Mouse (Mus musculus): Measurements from ENCODE around the gene Gm11559. TPM values are rescaled to one million over a fixed set of nuclear protein-coding genes. Genes with fewer than 3 reads are reported as not detected.
"Not testable (repeated sequence)": the region's sequence is repeated elsewhere in the genome, so short reads cannot be mapped to it uniquely, and the experiment has no call there.

The Gm11559 gene
- polyA plus RNA-seq, 1 experiment from 2014 or later, result not detected

GRCm38 (mm10) chr11:99857617-99858016, 6.7 kb upstream of the Gm11559 start, which contains the start of gene Gm11568:
Gene Gm11568, plus strand, starts transcription at chr11:99857917.
- no peak for ATAC-seq
- Histone ChIP-seq H3K36me3 (ENCODE audit: control insufficient read depth, insufficient read depth) (no peaks in the 10 kb centered on the region), H3K4me3 (ENCODE audit: low read depth, low read length) (no peak within 1 kb of the TSS), H3K9ac (ENCODE audit: low read depth, low read length) (no peak within 1 kb of the TSS), H3K4me1 (replicated peaks; ENCODE audit: control insufficient read depth, insufficient read depth, low read length) (no peaks in the 10 kb centered on the region), H3K27me3 (replicated peaks; ENCODE audit: control insufficient read depth, insufficient read depth, low read length) (no peaks in the 10 kb centered on the region), H3K27ac (ENCODE audit: low read depth, low read length) (no peak within 1 kb of the TSS), H3K9me3 (ENCODE audit: control insufficient read depth) (no peaks in the 10 kb centered on the region), H3K4me2 (replicated peaks; ENCODE audit: low read depth) (no peak within 1 kb of the TSS)
- no peak for TF ChIP-seq CTCF (IDR thresholded peaks at IDR 0.05; ENCODE audit: low read depth)
- WGBS, result 86% methylated on average over 2 of the region's 2 CpGs

- Histone ChIP-seq H3K9me3 (ENCODE audit: control insufficient read depth) (no peaks in the 10 kb centered on the region), H3K27me3 (replicated peaks; ENCODE audit: control insufficient read depth, insufficient read depth, low read length) (no peaks in the 10 kb centered on the region), H3K36me3 (ENCODE audit: control insufficient read depth, insufficient read depth) (no peaks in the 10 kb centered on the region), H3K27ac (ENCODE audit: low read depth, low read length) (no peak overlapping the region), H3K4me2 (replicated peaks; ENCODE audit: low read depth) (no peak overlapping the region), H3K4me1 (replicated peaks; ENCODE audit: control insufficient read depth, insufficient read depth, low read length) (no peaks in the 10 kb centered on the region), H3K9ac (ENCODE audit: low read depth, low read length) (no peak overlapping the region), H3K4me3 (ENCODE audit: low read depth, low read length) (no peak overlapping the region)
- WGBS, result 61% methylated on average over 2 of the region's 2 CpGs
- no peak for ATAC-seq
- TF ChIP-seq CTCF (IDR thresholded peaks at IDR 0.05; ENCODE audit: low read depth), result no peak
Observed at GRCm38 (mm10) chr11:99858761-99859160, 5.5 kb upstream of the Gm11559 start.

GRCm38 (mm10) chr11:99873089-99873488, 8.8 kb downstream of the Gm11559 start, which contains the start of gene Krtap9-1:
Gene Krtap9-1, plus strand, starts transcription at chr11:99873389.
- H3K4me1 ChIP-seq (replicated peaks; ENCODE audit: control insufficient read depth, insufficient read depth, low read length); H3K4me3 ChIP-seq (ENCODE audit: low read depth, low read length); H3K9me3 ChIP-seq (ENCODE audit: control insufficient read depth); H3K36me3 ChIP-seq (ENCODE audit: control insufficient read depth, insufficient read depth); H3K27ac ChIP-seq (ENCODE audit: low read depth, low read length); H3K4me2 ChIP-seq (replicated peaks; ENCODE audit: low read depth); H3K27me3 ChIP-seq (replicated peaks; ENCODE audit: control insufficient read depth, insufficient read depth, low read length); H3K9ac ChIP-seq (ENCODE audit: low read depth, low read length); ATAC-seq: not testable (repeated sequence)
- WGBS, result 80% methylated on average over 1 of the region's 1 CpGs

GRCm38 (mm10) chr11:99878887-99879286, 14.6 kb downstream of the Gm11559 start, which contains the start of gene Gm11567:
Gene Gm11567, plus strand, starts transcription at chr11:99879187.
- H3K27ac ChIP-seq (ENCODE audit: low read depth, low read length); H3K27me3 ChIP-seq (replicated peaks; ENCODE audit: control insufficient read depth, insufficient read depth, low read length); H3K4me2 ChIP-seq (replicated peaks; ENCODE audit: low read depth); H3K36me3 ChIP-seq (ENCODE audit: control insufficient read depth, insufficient read depth); H3K4me3 ChIP-seq (ENCODE audit: low read depth, low read length); H3K9me3 ChIP-seq (ENCODE audit: control insufficient read depth); H3K4me1 ChIP-seq (replicated peaks; ENCODE audit: control insufficient read depth, insufficient read depth, low read length); ATAC-seq; H3K9ac ChIP-seq (ENCODE audit: low read depth, low read length): not testable (repeated sequence)
- 43% methylated on average over 1 of the region's 1 CpGs for WGBS

- 72% methylated on average over 2 of the region's 2 CpGs for WGBS
- H3K9me3 ChIP-seq (ENCODE audit: control insufficient read depth), result no peaks in the 10 kb centered on the region
- no peak for TF ChIP-seq CTCF (IDR thresholded peaks at IDR 0.05; ENCODE audit: low read depth)
Observed at GRCm38 (mm10) chr11:99907620-99908019, 43.3 kb downstream of the Gm11559 start, which contains the start of gene Krtap31-1. Gene Krtap31-1, plus strand, starts transcription at chr11:99907920.

GRCm38 (mm10) chr11:99914451-99914850, 50.2 kb downstream of the Gm11559 start, which contains the start of gene Gm11565:
Gene Gm11565, plus strand, starts transcription at chr11:99914751.
- H3K9me3 ChIP-seq (ENCODE audit: control insufficient read depth), result no peaks in the 10 kb centered on the region
- no peak within 1 kb of the TSS for H3K27ac ChIP-seq (ENCODE audit: low read depth, low read length)
- H3K4me2 ChIP-seq (replicated peaks; ENCODE audit: low read depth), result no peak within 1 kb of the TSS
- ATAC-seq, result no peak
- H3K27me3 ChIP-seq (replicated peaks; ENCODE audit: control insufficient read depth, insufficient read depth, low read length), result no peaks in the 10 kb centered on the region
- no peak for TF ChIP-seq CTCF (IDR thresholded peaks at IDR 0.05; ENCODE audit: low read depth)
- H3K4me3 ChIP-seq (ENCODE audit: low read depth, low read length), result no peak within 1 kb of the TSS
- H3K4me1 ChIP-seq (replicated peaks; ENCODE audit: control insufficient read depth, insufficient read depth, low read length), result no peaks in the 10 kb centered on the region
- 88% methylated on average over 3 of the region's 3 CpGs for WGBS
- no peak within 1 kb of the TSS for H3K9ac ChIP-seq (ENCODE audit: low read depth, low read length)
- no peaks in the 10 kb centered on the region for H3K36me3 ChIP-seq (ENCODE audit: control insufficient read depth, insufficient read depth)

More at GRCm38 (mm10) chr11:99907620-99908019, 43.3 kb downstream of the Gm11559 start, which contains the start of gene Krtap31-1:
- Histone ChIP-seq H3K4me2 (replicated peaks; ENCODE audit: low read depth) (no peak within 1 kb of the TSS), H3K36me3 (ENCODE audit: control insufficient read depth, insufficient read depth) (no peaks in the 10 kb centered on the region), H3K4me1 (replicated peaks; ENCODE audit: control insufficient read depth, insufficient read depth, low read length) (no peaks in the 10 kb centered on the region), H3K9ac (ENCODE audit: low read depth, low read length) (no peak within 1 kb of the TSS), H3K27me3 (replicated peaks; ENCODE audit: control insufficient read depth, insufficient read depth, low read length) (no peaks in the 10 kb centered on the region), H3K27ac (ENCODE audit: low read depth, low read length) (no peak within 1 kb of the TSS), H3K4me3 (ENCODE audit: low read depth, low read length) (no peak within 1 kb of the TSS)
- ATAC-seq, result no peak

Other genes starting within 250 kb of the Gm11559 start
- gene Krtap2-4, start 249.6 kb upstream of the Gm11559 start, polyA plus RNA-seq (2015; fragmentation: Nextera tagmentation; extraction: Ambion mirVana), result not detected in 2 replicates
- not detected in 2 replicates for gene Gm11562, start 244.0 kb upstream of the Gm11559 start, polyA plus RNA-seq (2015; fragmentation: Nextera tagmentation; extraction: Ambion mirVana)
- gene Krtap4-1, start 236.2 kb upstream of the Gm11559 start, polyA plus RNA-seq (2015; fragmentation: Nextera tagmentation; extraction: Ambion mirVana), result not detected in 2 replicates
- not detected in 2 replicates for gene Krtap4-2, start 229.4 kb upstream of the Gm11559 start, polyA plus RNA-seq (2015; fragmentation: Nextera tagmentation; extraction: Ambion mirVana)
- gene Krtap4-7, start 220.4 kb upstream of the Gm11559 start, polyA plus RNA-seq (2015; fragmentation: Nextera tagmentation; extraction: Ambion mirVana), result not detected in 2 replicates
- gene Gm11555, start 214.2 kb upstream of the Gm11559 start, polyA plus RNA-seq (2015; fragmentation: Nextera tagmentation; extraction: Ambion mirVana), result not detected in 2 replicates
- not detected in 2 replicates for gene Gm11563, start 205.5 kb upstream of the Gm11559 start, polyA plus RNA-seq (2015; fragmentation: Nextera tagmentation; extraction: Ambion mirVana)
- not detected in 2 replicates for gene Krtap4-6, start 198.5 kb upstream of the Gm11559 start, polyA plus RNA-seq (2015; fragmentation: Nextera tagmentation; extraction: Ambion mirVana)
- not detected in 2 replicates for gene Gm14190, start 173.7 kb upstream of the Gm11559 start, polyA plus RNA-seq (2015; fragmentation: Nextera tagmentation; extraction: Ambion mirVana)
- not detected in 2 replicates for gene Gm14180, start 130.2 kb upstream of the Gm11559 start, polyA plus RNA-seq (2015; fragmentation: Nextera tagmentation; extraction: Ambion mirVana)
- not detected in 2 replicates for gene Gm11595, start 91.6 kb upstream of the Gm11559 start, polyA plus RNA-seq (2015; fragmentation: Nextera tagmentation; extraction: Ambion mirVana)
- gene Krtap4-8, start 83.8 kb upstream of the Gm11559 start, polyA plus RNA-seq (2015; fragmentation: Nextera tagmentation; extraction: Ambion mirVana), result not detected in 2 replicates
- not detected in 2 replicates for gene Krtap4-9, start 79.3 kb upstream of the Gm11559 start, polyA plus RNA-seq (2015; fragmentation: Nextera tagmentation; extraction: Ambion mirVana)
- gene Gm11596, start 71.0 kb upstream of the Gm11559 start, polyA plus RNA-seq (2015; fragmentation: Nextera tagmentation; extraction: Ambion mirVana), result not detected in 2 replicates
- not detected in 2 replicates for gene Gm11569, start 65.5 kb upstream of the Gm11559 start, polyA plus RNA-seq (2015; fragmentation: Nextera tagmentation; extraction: Ambion mirVana)
- not detected in 2 replicates for gene Gm11554, start 60.0 kb upstream of the Gm11559 start, polyA plus RNA-seq (2015; fragmentation: Nextera tagmentation; extraction: Ambion mirVana)
- gene Krtap4-13, start 54.6 kb upstream of the Gm11559 start, polyA plus RNA-seq (2015; fragmentation: Nextera tagmentation; extraction: Ambion mirVana), result not detected in 2 replicates
- not detected in 2 replicates for gene Gm11564, start 48.8 kb upstream of the Gm11559 start, polyA plus RNA-seq (2015; fragmentation: Nextera tagmentation; extraction: Ambion mirVana)
- gene 2300003K06Rik, start 26.4 kb upstream of the Gm11559 start, polyA plus RNA-seq (2015; fragmentation: Nextera tagmentation; extraction: Ambion mirVana), result not detected in 2 replicates
- gene Krtap4-16, start 12.9 kb upstream of the Gm11559 start, polyA plus RNA-seq (2015; fragmentation: Nextera tagmentation; extraction: Ambion mirVana), result 0.16 TPM in 1 of 2 replicates, not detected in the other
- not detected in 2 replicates for gene Gm11568, start 6.6 kb upstream of the Gm11559 start, polyA plus RNA-seq (2015; fragmentation: Nextera tagmentation; extraction: Ambion mirVana)
- not detected in 2 replicates for gene Krtap9-1, start 8.9 kb downstream of the Gm11559 start, polyA plus RNA-seq (2015; fragmentation: Nextera tagmentation; extraction: Ambion mirVana)
- gene Gm11567, start 14.7 kb downstream of the Gm11559 start, polyA plus RNA-seq (2015; fragmentation: Nextera tagmentation; extraction: Ambion mirVana), result not detected in 2 replicates
- not detected in 2 replicates for gene Krtap31-1, start 43.4 kb downstream of the Gm11559 start, polyA plus RNA-seq (2015; fragmentation: Nextera tagmentation; extraction: Ambion mirVana)
- not detected in 2 replicates for gene Gm11565, start 50.3 kb downstream of the Gm11559 start, polyA plus RNA-seq (2015; fragmentation: Nextera tagmentation; extraction: Ambion mirVana)
- gene Krtap31-2, start 71.8 kb downstream of the Gm11559 start, polyA plus RNA-seq (2015; fragmentation: Nextera tagmentation; extraction: Ambion mirVana), result not detected in 2 replicates
- gene Krtap9-5, start 84.0 kb downstream of the Gm11559 start, polyA plus RNA-seq (2015; fragmentation: Nextera tagmentation; extraction: Ambion mirVana), result not detected in 2 replicates
- gene Krtap29-1, start 114.6 kb downstream of the Gm11559 start, polyA plus RNA-seq (2015; fragmentation: Nextera tagmentation; extraction: Ambion mirVana), result not detected in 2 replicates
- not detected in 2 replicates for gene Krtap16-1, start 122.1 kb downstream of the Gm11559 start, polyA plus RNA-seq (2015; fragmentation: Nextera tagmentation; extraction: Ambion mirVana)
- gene Krtap17-1, start 129.5 kb downstream of the Gm11559 start, polyA plus RNA-seq (2015; fragmentation: Nextera tagmentation; extraction: Ambion mirVana), result 0.16 TPM in 1 of 2 replicates, not detected in the other
- gene Krt33a, start 151.7 kb downstream of the Gm11559 start, polyA plus RNA-seq (2015; fragmentation: Nextera tagmentation; extraction: Ambion mirVana), result not detected in 2 replicates
- gene Krt33b, start 165.4 kb downstream of the Gm11559 start, polyA plus RNA-seq (2015; fragmentation: Nextera tagmentation; extraction: Ambion mirVana), result not detected in 2 replicates
- gene Krt34, start 177.1 kb downstream of the Gm11559 start, polyA plus RNA-seq (2015; fragmentation: Nextera tagmentation; extraction: Ambion mirVana), result not detected in 2 replicates
- 0.07 TPM in 1 of 2 replicates, not detected in the other for gene Krt31, start 186.1 kb downstream of the Gm11559 start, polyA plus RNA-seq (2015; fragmentation: Nextera tagmentation; extraction: Ambion mirVana)
- not detected in 2 replicates for gene Krt32, start 223.8 kb downstream of the Gm11559 start, polyA plus RNA-seq (2015; fragmentation: Nextera tagmentation; extraction: Ambion mirVana)
- 0.26 and 0.44 TPM in 2 replicates for gene Krt35, start 231.8 kb downstream of the Gm11559 start, polyA plus RNA-seq (2015; fragmentation: Nextera tagmentation; extraction: Ambion mirVana)
- gene Krt36, start 241.2 kb downstream of the Gm11559 start, polyA plus RNA-seq (2015; fragmentation: Nextera tagmentation; extraction: Ambion mirVana), result 0.09 and 0.16 TPM in 2 replicates